Mouse (Mus musculus) heart, postnatal 0 days (tissue): ENCODE results near the gene Mxra7.

Experiments
- CTCF ChIP-seq: IDR thresholded peaks from 2 replicates; pipeline ENCODE4 v1.5.1; 2016; ENCODE audit warnings: antibody characterized with exemption, control low read depth, low read depth
- EP300 ChIP-seq: IDR thresholded peaks from 2 replicates; pipeline ENCODE4 v1.6.1; 2016; ENCODE audit warnings: antibody characterized with exemption, low read depth

DNA sequence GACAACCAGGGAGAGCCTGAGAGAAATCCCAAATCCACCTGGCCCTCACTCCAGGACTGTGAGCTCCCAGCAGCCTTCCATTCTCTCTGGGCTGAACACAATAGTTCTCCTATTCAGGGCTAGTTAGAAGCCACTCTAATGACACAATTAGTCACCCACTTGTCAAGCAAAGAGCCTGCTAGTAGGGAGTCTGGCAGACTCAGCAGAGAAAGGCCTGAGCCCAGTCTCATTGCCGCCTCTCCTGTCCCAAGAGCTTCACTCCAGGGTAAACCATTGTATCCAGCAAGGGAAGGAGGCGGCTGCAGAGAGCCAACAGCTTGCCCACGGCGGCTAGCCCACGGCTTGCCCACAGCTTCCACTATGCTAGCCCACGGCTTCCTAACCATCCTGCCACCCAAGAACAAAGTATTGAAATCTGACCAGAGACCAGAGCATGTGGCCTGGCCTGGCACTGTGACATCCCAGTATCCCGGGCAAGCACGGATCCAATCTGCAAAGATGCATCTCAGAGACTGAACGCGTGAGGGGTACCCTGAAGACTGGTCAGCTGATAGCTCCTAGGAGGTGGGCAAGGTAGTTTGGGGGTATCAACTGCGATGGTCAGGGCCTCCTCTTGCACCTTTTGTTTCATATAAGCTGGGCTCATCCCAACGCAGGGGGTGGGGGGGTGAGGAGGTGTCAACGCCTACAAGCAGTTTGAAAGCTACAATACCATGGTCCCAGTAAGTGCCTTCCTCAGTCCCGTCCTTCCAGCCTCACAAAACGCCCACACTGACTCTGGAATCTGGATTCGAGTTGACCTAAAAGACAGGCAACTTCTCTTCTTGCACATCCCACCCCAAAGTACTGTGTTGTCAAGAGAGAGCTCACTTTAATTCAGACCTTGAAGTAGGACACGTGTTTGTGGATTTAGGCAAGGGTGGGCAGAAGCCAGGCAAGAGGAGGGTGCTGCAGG is 1.0 kb downstream of the Mxra7 start:
- no peak for TF ChIP-seq CTCF
- no peak for TF ChIP-seq EP300
